Mouse (Mus musculus) small intestine, adult 2 months (tissue): ENCODE data around the gene Msi2.

ENCODE experiments used
- CTCF ChIP-seq: fragments of 200-500 bp; IDR thresholded peaks from 2 replicates; pipeline ENCODE4 v1.5.1; 2012; ENCODE audit warnings: low read depth, mild to moderate bottlenecking, control low read depth, inconsistent platforms, low read length, moderate library complexity, mixed read lengths; ENCODE audit not compliant: insufficient replicate concordance, insufficient read length; ENCODE audit errors: extremely low read depth
- POLR2A ChIP-seq: fragments of 200-500 bp; IDR thresholded peaks from 2 replicates; pipeline ENCODE4 v1.6.1; 2012; ENCODE audit warnings: low read depth, mild to moderate bottlenecking, control low read depth, inconsistent platforms, low read length, moderate library complexity

DNA sequence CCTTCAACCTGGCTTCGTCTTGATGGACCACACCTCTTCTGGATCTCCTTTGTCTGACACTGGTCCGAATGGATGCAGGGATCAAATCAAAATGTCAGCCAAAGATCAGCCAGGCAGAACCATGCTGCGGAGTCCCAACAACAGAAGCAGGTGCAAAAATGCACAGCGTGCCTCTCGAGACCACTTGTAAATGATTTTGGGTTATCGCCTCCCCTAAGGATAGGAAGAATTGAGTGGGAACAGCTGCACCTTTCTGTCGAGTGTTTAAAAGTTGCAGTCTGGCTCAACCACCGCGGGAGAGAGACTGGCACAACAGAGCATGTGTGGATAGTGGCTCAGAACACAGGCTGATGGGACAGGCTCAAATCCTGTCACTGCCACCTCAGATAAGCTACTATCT is 361.0 kb downstream of the Msi2 start:
- TF ChIP-seq POLR2A (no peak), CTCF (no peak)
